Mouse (Mus musculus) mouse embryonic stem cell (cell line): ENCODE results near the gene B9d1.

Experiments
- in situ Hi-C, 2 experiments: fragments of 300-500 bp; cut with MboI; formaldehyde crosslinking; loops; 1 replicate in 1 of 2; 3 replicates in 1 of 2; pipeline ENCODE4 v1.14.3; 2019 to 2020; ENCODE audit warnings: low sequenced_read_pairs in 2 of 2, low pct_unique_long_range_greater_than_20kb in 1 of 2, mixed read lengths in 1 of 2; ENCODE audit not compliant: unreplicated experiment in 1 of 2

Gene B9d1

GRCm38 (mm10) chr11:61486458-61487219 is 18.3 kb upstream of the B9d1 start:
- in situ Hi-C loops, result no loop called here

- in situ Hi-C loops, result no loop called here
These were observed 17.5 kb upstream of the B9d1 start for GRCm38 (mm10) chr11:61487401-61487800.

GRCm38 (mm10) chr11:61487936-61488335 is 17.0 kb upstream of the B9d1 start:
- in situ Hi-C loops, result no loop called here

GRCm38 (mm10) chr11:61489085-61489484 is 15.9 kb upstream of the B9d1 start:
- in situ Hi-C loops, result no loop called here

GRCm38 (mm10) chr11:61489874-61490273 is 15.1 kb upstream of the B9d1 start:
- in situ Hi-C loops, result no loop called here

- in situ Hi-C loops, result no loop called here
These were observed 13.9 kb upstream of the B9d1 start for GRCm38 (mm10) chr11:61490944-61491520.

GRCm38 (mm10) chr11:61492749-61493401 is 12.1 kb upstream of the B9d1 start:
- in situ Hi-C loops, result no loop called here

GRCm38 (mm10) chr11:61493525-61494128 is 11.3 kb upstream of the B9d1 start:
- in situ Hi-C loops, result no loop called here

- in situ Hi-C loops, result no loop called here
These were observed 10.6 kb upstream of the B9d1 start, which contains the start of gene Mapk7 for GRCm38 (mm10) chr11:61494129-61494997. Gene Mapk7 (minus strand): TSS chr11:61494406.

- in situ Hi-C loops, result no loop called here
These were observed 9.4 kb upstream of the B9d1 start for GRCm38 (mm10) chr11:61495528-61495927.

GRCm38 (mm10) chr11:61497490-61497889 is 7.5 kb upstream of the B9d1 start:
- in situ Hi-C loops, result no loop called here

GRCm38 (mm10) chr11:61498736-61499504 is 6.0 kb upstream of the B9d1 start:
- in situ Hi-C loops, result no loop called here

- in situ Hi-C loops, result no loop called here
These were observed 1.0 kb upstream of the B9d1 start for GRCm38 (mm10) chr11:61503933-61504332.

- in situ Hi-C loops, result no loop called here
These were observed 10.0 kb downstream of the B9d1 start for GRCm38 (mm10) chr11:61514953-61515352.

GRCm38 (mm10) chr11:61517971-61518370 is 13.0 kb downstream of the B9d1 start:
- in situ Hi-C loops, result no loop called here

GRCm38 (mm10) chr11:61518871-61519270 is 13.9 kb downstream of the B9d1 start:
- in situ Hi-C loops, result no loop called here

GRCm38 (mm10) chr11:61519484-61520107 is 14.7 kb downstream of the B9d1 start:
- in situ Hi-C loops, result no loop called here
